ENCODE assay signal across 26 mouse cellular contexts in genomic region chr3:127246989-127247708, GRCm38 (mm10).
DNase-seq lines count a peak whose midpoint lies in the region; ATAC-seq and TF ChIP-seq lines count a peak whose summit lies in the region.
"Had no signal": no experiment of that assay in that cellular context is flagged by ENCODE, and none has a peak within 500 bp of the region (broad histone marks: within the 10 kb centered on the region; RNA-seq: fewer than 3 reads in every experiment).

No protein-coding gene starts in this region.

- 64% methylated on average over 11 of the region's 11 CpGs for WGBS in embryonic facial prominence, embryonic 11.5 days
- WGBS in embryonic facial prominence, embryonic 10.5 days: 69% methylated on average over 11 of the region's 11 CpGs
- WGBS in lung, adult 2 months: 63% methylated on average over 11 of the region's 11 CpGs

- H3K9ac ChIP-seq in embryonic facial prominence, embryonic 11.5 days (replicated peaks; ENCODE audit: low read length): no peak overlapping the region
- H3K9ac ChIP-seq: liver, embryonic 15.5 days had no signal

- H3K4me2 ChIP-seq in embryonic facial prominence, embryonic 11.5 days (ENCODE audit: low read depth, low read length): no peak overlapping the region
- H3K4me2 ChIP-seq: liver, embryonic 15.5 days; midbrain, embryonic 11.5 days had no signal

- no peak for TF ChIP-seq POLR2A in lung, adult 2 months (IDR thresholded peaks at IDR 0.05; ENCODE audit: borderline replicate concordance, extremely low read depth, low read depth, low read length)

- TF ChIP-seq CTCF in lung, adult 2 months (IDR thresholded peaks at IDR 0.05; ENCODE audit: insufficient read depth, low read length): no peak

- no peak overlapping the region for H3K4me3 ChIP-seq in embryonic facial prominence, embryonic 11.5 days (ENCODE audit: low read depth, low read length)
- H3K4me3 ChIP-seq in embryonic facial prominence, embryonic 10.5 days: no peak overlapping the region
- no peak overlapping the region for H3K4me3 ChIP-seq in lung, adult 2 months (replicated peaks; ENCODE audit: extremely low read depth, low read depth, low read length)
- H3K4me3 ChIP-seq: liver, embryonic 15.5 days had no signal

- 0 out of 2 replicates have a peak, but pooled peaks have one; percentile 54 for ATAC-seq in embryonic facial prominence, embryonic 11.5 days (replicated peaks; ENCODE audit: insufficient number of reproducible peaks, low FRiP score, low TSS enrichment, low read depth)
- ATAC-seq in granulocyte monocyte progenitor cell, adult 5-6 weeks (replicated peaks; ENCODE audit: poor library complexity, severe bottlenecking): no peak
- ATAC-seq: forebrain, embryonic 14.5 days; hindbrain, embryonic 16.5 days; midbrain, embryonic 16.5 days had no signal

- no peaks in the 10 kb centered on the region for H3K36me3 ChIP-seq in embryonic facial prominence, embryonic 11.5 days (replicated peaks; ENCODE audit: control insufficient read depth, insufficient read depth, low read depth, low read length)
- H3K36me3 ChIP-seq in embryonic facial prominence, embryonic 10.5 days (replicated peaks): no peaks in the 10 kb centered on the region
- H3K36me3 ChIP-seq: liver, embryonic 15.5 days had no signal

- no peak for DNase-seq in embryonic facial prominence, embryonic 11.5 days (ENCODE audit: low spot score)
- no peak for DNase-seq in embryonic facial prominence, embryonic 10.5 days (ENCODE audit: low spot score)
- peak; percentile 13 to 34 for DNase-seq in lung, adult 18-20 months
- no peak for DNase-seq in lung, adult 2 months
- peak; percentile 51 for DNase-seq in lung, postnatal 14 days
- no peak for DNase-seq in embryo, embryonic 10 days (ENCODE audit: low spot score)
- no peak for DNase-seq in embryo, embryonic 11 days
- DNase-seq: adrenal gland, postnatal 14 days; cerebellum, adult 11-12 months; cerebellum, adult 9-11 months; heart, postnatal 14 days; kidney, adult 18-20 months; kidney, postnatal 36 days; left cerebral cortex, postnatal 4 days; liver; right cerebral cortex, postnatal 25 days; spleen, adult 18-20 months; thymus, adult 18-20 months; thymus, postnatal 25 days had no signal

- no peaks in the 10 kb centered on the region for H3K27me3 ChIP-seq in embryonic facial prominence, embryonic 11.5 days (ENCODE audit: control insufficient read depth, insufficient read depth, low read length)
- H3K27me3 ChIP-seq in embryonic facial prominence, embryonic 10.5 days (replicated peaks; ENCODE audit: low read depth, poor library complexity, severe bottlenecking): no peaks in the 10 kb centered on the region
- H3K27me3 ChIP-seq: liver, embryonic 15.5 days had no signal

- H3K9me3 ChIP-seq in embryonic facial prominence, embryonic 11.5 days (replicated peaks; ENCODE audit: control insufficient read depth, low read length): no peaks in the 10 kb centered on the region
- no peaks in the 10 kb centered on the region for H3K9me3 ChIP-seq in embryonic facial prominence, embryonic 10.5 days
- H3K9me3 ChIP-seq: G1E; liver, embryonic 15.5 days had no signal

- no peak overlapping the region for H3K27ac ChIP-seq in embryonic facial prominence, embryonic 11.5 days (replicated peaks; ENCODE audit: low read depth, low read length)
- H3K27ac ChIP-seq in embryonic facial prominence, embryonic 10.5 days (replicated peaks): no peak overlapping the region
- H3K27ac ChIP-seq: liver, embryonic 15.5 days had no signal

- no peaks in the 10 kb centered on the region for H3K4me1 ChIP-seq in embryonic facial prominence, embryonic 11.5 days (ENCODE audit: control insufficient read depth, insufficient read depth, low read length)
- peaks cover 43% of the 10 kb centered on the region for H3K4me1 ChIP-seq in embryonic facial prominence, embryonic 10.5 days
- H3K4me1 ChIP-seq in lung, adult 2 months (ENCODE audit: control insufficient read depth, insufficient read depth, low read length): no peaks in the 10 kb centered on the region
- H3K4me1 ChIP-seq: liver, embryonic 15.5 days had no signal

Comparison
In these comparisons a context has a peak if more than half of its experiments do, and no peak if none do; other contexts are left out.
1. DNase-seq: peak in lung, adult 18-20 months (2 of 2) and lung, postnatal 14 days (single experiment); none in embryonic facial prominence, embryonic 11.5 days (single experiment), embryonic facial prominence, embryonic 10.5 days (single experiment), lung, adult 2 months (single experiment), embryo, embryonic 10 days (single experiment) and embryo, embryonic 11 days (single experiment).